ENCODE assay signal across 19 mouse cellular contexts in genomic region chr2:73588951-73589350, GRCm38 (mm10). TPM values are rescaled to one million over a fixed set of nuclear protein-coding genes. Genes with fewer than 3 reads are reported as not detected.
DNase-seq lines count a peak whose midpoint lies in the region; ATAC-seq and TF ChIP-seq lines count a peak whose summit lies in the region.
"Had no signal": no experiment of that assay in that cellular context is flagged by ENCODE, and none has a peak within 500 bp of the region (broad histone marks: within the 10 kb centered on the region; RNA-seq: fewer than 3 reads in every experiment).

No protein-coding gene starts in this region.

- H3K4me1 ChIP-seq in lung, embryonic 14.5 days (ENCODE audit: insufficient read depth), result peaks cover 36% of the 10 kb centered on the region; the same call in 1 of the 2 replicates
- peaks cover 20% of the 10 kb centered on the region; the same call in 1 of the 2 replicates for H3K4me1 ChIP-seq in stomach, embryonic 16.5 days (ENCODE audit: control insufficient read depth, insufficient read depth, low read length)
- H3K4me1 ChIP-seq in stomach, postnatal 0 days (replicated peaks; ENCODE audit: control insufficient read depth, insufficient read depth), result peaks cover 8% of the 10 kb centered on the region; the same call in 1 of the 2 replicates
- H3K4me1 ChIP-seq in midbrain, embryonic 10.5 days, result peaks cover 39% of the 10 kb centered on the region

- H3K27me3 ChIP-seq in lung, embryonic 14.5 days (ENCODE audit: insufficient read depth, low read length), result no peaks in the 10 kb centered on the region
- H3K27me3 ChIP-seq in stomach, embryonic 16.5 days (ENCODE audit: control insufficient read depth, insufficient read depth, low read length), result no peaks in the 10 kb centered on the region
- H3K27me3 ChIP-seq in stomach, postnatal 0 days (ENCODE audit: control insufficient read depth, insufficient read depth, low read length), result no peaks in the 10 kb centered on the region
- H3K27me3 ChIP-seq in midbrain, embryonic 10.5 days (ENCODE audit: low read depth, poor library complexity, severe bottlenecking), result peaks cover 31% of the 10 kb centered on the region
- H3K27me3 ChIP-seq: embryonic facial prominence, embryonic 12.5 days; forebrain, embryonic 13.5 days; heart, embryonic 13.5 days; hindbrain, embryonic 12.5 days had no signal

- H3K27ac ChIP-seq in lung, embryonic 14.5 days (ENCODE audit: low read depth), result peak overlapping the region; percentile 87; the same call in 1 of the 2 replicates
- peak overlapping the region; percentile 44; the same call in 1 of the 2 replicates for H3K27ac ChIP-seq in stomach, embryonic 16.5 days (ENCODE audit: low read length)
- no peak overlapping the region for H3K27ac ChIP-seq in stomach, postnatal 0 days (replicated peaks)
- no peak overlapping the region for H3K27ac ChIP-seq in midbrain, embryonic 10.5 days (replicated peaks)
- H3K27ac ChIP-seq: embryonic facial prominence, embryonic 12.5 days; forebrain, embryonic 13.5 days; hindbrain, embryonic 12.5 days had no signal

- no peak for ATAC-seq in lung, embryonic 14.5 days (ENCODE audit: insufficient read depth)
- ATAC-seq in stomach, embryonic 16.5 days (ENCODE audit: insufficient read depth, low FRiP score), result no peak
- ATAC-seq in stomach, postnatal 0 days (ENCODE audit: low FRiP score, low TSS enrichment), result no peak
- ATAC-seq: forebrain, embryonic 13.5 days; forebrain, postnatal 0 days; hindbrain, embryonic 16.5 days had no signal

- H3K36me3 ChIP-seq in lung, embryonic 14.5 days (ENCODE audit: insufficient read depth), result no peaks in the 10 kb centered on the region
- no peaks in the 10 kb centered on the region for H3K36me3 ChIP-seq in stomach, embryonic 16.5 days (ENCODE audit: control insufficient read depth, insufficient read depth, low read length)
- no peaks in the 10 kb centered on the region for H3K36me3 ChIP-seq in stomach, postnatal 0 days (ENCODE audit: control insufficient read depth, insufficient read depth, low read length)
- H3K36me3 ChIP-seq in midbrain, embryonic 10.5 days, result no peaks in the 10 kb centered on the region
- H3K36me3 ChIP-seq: embryonic facial prominence, embryonic 12.5 days; heart, embryonic 13.5 days; hindbrain, embryonic 12.5 days had no signal

- peak; percentile 63 for DNase-seq in lung, embryonic 14.5 days
- no peak for DNase-seq in lung, adult 18-20 months
- no peak for DNase-seq in stomach, postnatal 0 days (ENCODE audit: low spot score)
- DNase-seq in fibroblast of lung, adult 2 months (ENCODE audit: low read depth), result peak; percentile 27
- DNase-seq in midbrain, embryonic 10.5 days (ENCODE audit: low spot score), result no peak
- DNase-seq in cerebellum, postnatal 25 days, result no peak
- DNase-seq: adrenal gland, adult 8-10 months; adrenal gland, postnatal 36 days; cerebellum, adult 2 months; cerebellum, postnatal 10 days; forebrain, postnatal 0 days; gastrocnemius, postnatal 14 days; heart, postnatal 4 days had no signal

- TF ChIP-seq EP300 in stomach, postnatal 0 days (optimal IDR thresholded peaks at IDR 0.05), result no peak

- no peak overlapping the region; the same call in 1 of the 2 replicates for H3K4me2 ChIP-seq in lung, embryonic 14.5 days
- H3K4me2 ChIP-seq in stomach, embryonic 16.5 days (ENCODE audit: low read depth, low read length), result no peak overlapping the region
- no peak overlapping the region for H3K4me2 ChIP-seq in stomach, postnatal 0 days (replicated peaks; ENCODE audit: low read depth)
- H3K4me2 ChIP-seq: forebrain, embryonic 13.5 days; hindbrain, embryonic 12.5 days had no signal

- H3K9me3 ChIP-seq in lung, embryonic 14.5 days (ENCODE audit: low read depth, low read length), result no peaks in the 10 kb centered on the region
- no peaks in the 10 kb centered on the region for H3K9me3 ChIP-seq in stomach, embryonic 16.5 days (replicated peaks; ENCODE audit: control insufficient read depth, low read length)
- H3K9me3 ChIP-seq in stomach, postnatal 0 days (ENCODE audit: control insufficient read depth, low read length), result no peaks in the 10 kb centered on the region
- H3K9me3 ChIP-seq in midbrain, embryonic 10.5 days (replicated peaks), result no peaks in the 10 kb centered on the region
- H3K9me3 ChIP-seq: embryonic facial prominence, embryonic 12.5 days; forebrain, embryonic 13.5 days; heart, embryonic 13.5 days; hindbrain, embryonic 12.5 days had no signal

- H3K9ac ChIP-seq in lung, embryonic 14.5 days, result no peak overlapping the region
- H3K9ac ChIP-seq in stomach, embryonic 16.5 days (ENCODE audit: low read length), result no peak overlapping the region
- H3K9ac ChIP-seq in stomach, postnatal 0 days (ENCODE audit: low read length), result no peak overlapping the region
- H3K9ac ChIP-seq: embryonic facial prominence, embryonic 12.5 days; forebrain, embryonic 13.5 days; forebrain, postnatal 0 days; hindbrain, embryonic 12.5 days had no signal

- no peak overlapping the region for H3K4me3 ChIP-seq in lung, embryonic 14.5 days (ENCODE audit: low read depth, low read length)
- no peak overlapping the region for H3K4me3 ChIP-seq in stomach, embryonic 16.5 days (replicated peaks; ENCODE audit: low read length)
- H3K4me3 ChIP-seq in stomach, postnatal 0 days (ENCODE audit: low read depth, low read length), result no peak overlapping the region
- H3K4me3 ChIP-seq in midbrain, embryonic 10.5 days, result no peak overlapping the region
- H3K4me3 ChIP-seq: embryonic facial prominence, embryonic 12.5 days; forebrain, embryonic 13.5 days; hindbrain, embryonic 12.5 days had no signal

- WGBS in lung, embryonic 14.5 days, result 30% methylated on average over 2 of the region's 2 CpGs
- 50% methylated on average over 2 of the region's 2 CpGs for WGBS in stomach, embryonic 16.5 days
- WGBS in stomach, postnatal 0 days, result 44% methylated on average over 2 of the region's 2 CpGs
- 75% methylated on average over 2 of the region's 2 CpGs for WGBS in midbrain, embryonic 10.5 days

- TF ChIP-seq CTCF in lung, embryonic 14.5 days (IDR thresholded peaks at IDR 0.05; ENCODE audit: low read depth), result no peak
- TF ChIP-seq CTCF in stomach, postnatal 0 days (IDR thresholded peaks at IDR 0.05; ENCODE audit: low read depth), result no peak

RNA-seq across cellular contexts. Expression of gene Chrna1, which starts 8.8 kb away (rescaled TPM):
- 0.05 and 0.26 TPM in 2 replicates for polyA plus RNA-seq in lung, embryonic 14.5 days (2014; fragmentation: Nextera tagmentation; extraction: Ambion mirVana)
- 0.16 and 1.7 TPM in 2 replicates for polyA plus RNA-seq in stomach, embryonic 16.5 days (2015; fragmentation: Nextera tagmentation; extraction: Ambion mirVana)
- 0.36 and 0.59 TPM in 2 replicates for polyA plus RNA-seq in stomach, postnatal 0 days (2015; fragmentation: Nextera tagmentation; extraction: Ambion mirVana)
- 0.40 and 0.84 TPM in 2 replicates for polyA plus RNA-seq in midbrain, embryonic 10.5 days (2016; fragmentation: Nextera tagmentation; extraction: Ambion mirVana)

RNA-seq across cellular contexts. Expression of gene Wipf1, which starts 59.4 kb away (rescaled TPM):
- polyA plus RNA-seq in lung, embryonic 14.5 days (2014; fragmentation: Nextera tagmentation; extraction: Ambion mirVana), result 14.8 and 15.8 TPM in 2 replicates
- 5.6 and 7.0 TPM in 2 replicates for polyA plus RNA-seq in stomach, embryonic 16.5 days (2015; fragmentation: Nextera tagmentation; extraction: Ambion mirVana)
- 3.1 and 3.3 TPM in 2 replicates for polyA plus RNA-seq in stomach, postnatal 0 days (2015; fragmentation: Nextera tagmentation; extraction: Ambion mirVana)
- 7.4 and 7.6 TPM in 2 replicates for polyA plus RNA-seq in midbrain, embryonic 10.5 days (2016; fragmentation: Nextera tagmentation; extraction: Ambion mirVana)

Comparison
In these comparisons a context has a peak if more than half of its experiments do, and no peak if none do; other contexts are left out.
1. DNase-seq: peak in lung, embryonic 14.5 days (single experiment) and fibroblast of lung, adult 2 months (single experiment); none in lung, adult 18-20 months (0 of 2), stomach, postnatal 0 days (single experiment), midbrain, embryonic 10.5 days (single experiment) and cerebellum, postnatal 25 days (0 of 2).
2. H3K27ac ChIP-seq: peak in lung, embryonic 14.5 days (single experiment) and stomach, embryonic 16.5 days (single experiment); none in stomach, postnatal 0 days (single experiment) and midbrain, embryonic 10.5 days (single experiment).